Mouse (Mus musculus) erythroblast, embryonic 14.5 days (primary cell): ENCODE results near the gene Fancc.

Experiments
- GATA1 ChIP-seq: IDR thresholded peaks from 2 replicates; pipeline ENCODE4 v1.6.1; 2012; ENCODE audit warnings: low read length, inconsistent platforms, mixed read lengths
- TAL1 ChIP-seq: IDR thresholded peaks from 3 replicates; pipeline ENCODE4 v1.6.1; 2012; ENCODE audit warnings: low read length, inconsistent platforms, mixed read lengths

- no peak for TF ChIP-seq GATA1
- TF ChIP-seq TAL1: no peak
These were observed 251.3 kb downstream of the Fancc start for GRCm38 (mm10) chr13:63245812-63246211.
